Mouse (Mus musculus): Measurements from ENCODE around the gene Zfp688. TPM values are rescaled to one million over a fixed set of nuclear protein-coding genes. Genes with fewer than 3 reads are reported as not detected.
"Not testable (repeated sequence)": the region's sequence is repeated elsewhere in the genome, so short reads cannot be mapped to it uniquely, and the experiment has no call there.

Zfp688 gene
- polyA plus RNA-seq, 1 experiment from 2014 or later, result 28.8 TPM

DNA sequence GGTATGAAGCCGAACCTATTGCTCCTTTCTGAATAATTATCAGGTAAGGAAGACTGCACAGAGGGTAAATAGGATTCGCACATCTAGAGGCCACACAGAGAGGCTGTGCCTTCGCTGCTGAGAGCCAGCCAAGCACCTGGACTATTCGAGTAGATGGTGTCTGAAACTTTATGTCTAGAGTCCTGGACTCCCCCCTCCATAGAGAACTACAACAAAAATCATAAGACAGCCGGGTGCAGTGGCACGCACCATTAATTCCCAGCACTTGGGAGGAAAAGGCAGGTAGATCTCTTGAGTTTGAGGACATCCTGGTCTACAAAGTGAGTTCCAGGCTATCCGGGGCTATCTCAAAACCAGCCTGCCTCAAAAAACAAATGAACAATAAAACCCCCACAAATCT is 28.1 kb upstream of the Zfp688 start:
- ATAC-seq (ENCODE audit: low FRiP score, low read depth), result no peak
- no peaks in the 10 kb centered on the region for H3K9me3 ChIP-seq
- peak overlapping the region; percentile 91 for H3K4me3 ChIP-seq
- peak overlapping the region; percentile 88 for H3K4me2 ChIP-seq (replicated peaks)
- WGBS, result 83% methylated on average over 7 of the region's 7 CpGs
- H3K4me1 ChIP-seq, result peaks cover 45% of the 10 kb centered on the region
- peak overlapping the region; percentile 67 for H3K9ac ChIP-seq
- no peaks in the 10 kb centered on the region for H3K27me3 ChIP-seq
- H3K27ac ChIP-seq, result no peak overlapping the region
- H3K36me3 ChIP-seq, result peaks cover 63% of the 10 kb centered on the region

DNA sequence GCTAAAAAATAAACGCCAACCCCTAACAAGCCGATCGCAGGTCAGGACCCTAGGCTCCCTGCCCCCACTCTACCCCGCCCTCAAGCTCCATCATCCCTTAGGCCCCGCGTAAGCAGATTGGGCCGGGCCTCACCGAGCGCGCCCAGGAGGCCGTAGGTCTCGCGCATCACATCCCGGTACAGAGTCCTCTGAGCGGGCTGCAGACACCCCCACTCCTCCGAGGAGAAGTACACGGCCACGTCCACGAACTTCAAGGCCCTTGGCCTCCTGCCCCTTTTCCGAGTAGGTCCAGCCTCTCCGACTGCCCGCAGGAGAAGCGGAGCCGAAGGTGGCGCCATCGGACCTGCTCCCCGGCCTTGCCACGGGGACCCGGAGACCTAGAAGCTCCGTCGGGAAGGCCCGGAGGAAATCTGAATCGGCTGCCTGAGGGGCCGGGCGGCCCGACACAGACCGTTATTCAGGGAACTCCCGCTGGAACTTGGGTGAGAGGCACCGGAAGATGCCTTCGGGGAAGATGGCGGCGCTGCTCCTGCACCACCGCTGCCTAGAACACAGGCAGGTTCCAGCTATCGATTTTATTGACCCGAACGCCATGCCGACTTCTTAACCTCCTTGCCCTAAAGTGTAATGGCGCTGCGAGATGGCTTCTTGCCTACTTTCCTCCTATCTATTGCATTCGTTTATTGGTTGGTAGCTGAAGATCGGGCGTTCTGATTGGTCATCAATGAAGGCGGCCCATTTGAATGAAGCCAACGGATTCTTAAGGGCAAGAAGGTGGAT is 26.8 kb upstream of the Zfp688 start, which contains the start of gene Zfp689:
Zfp689 (minus strand) TSS at position 638 of the 780 bp plus-strand sequence.
- peak; percentile 91 for ATAC-seq (ENCODE audit: low FRiP score, low read depth)

DNA sequence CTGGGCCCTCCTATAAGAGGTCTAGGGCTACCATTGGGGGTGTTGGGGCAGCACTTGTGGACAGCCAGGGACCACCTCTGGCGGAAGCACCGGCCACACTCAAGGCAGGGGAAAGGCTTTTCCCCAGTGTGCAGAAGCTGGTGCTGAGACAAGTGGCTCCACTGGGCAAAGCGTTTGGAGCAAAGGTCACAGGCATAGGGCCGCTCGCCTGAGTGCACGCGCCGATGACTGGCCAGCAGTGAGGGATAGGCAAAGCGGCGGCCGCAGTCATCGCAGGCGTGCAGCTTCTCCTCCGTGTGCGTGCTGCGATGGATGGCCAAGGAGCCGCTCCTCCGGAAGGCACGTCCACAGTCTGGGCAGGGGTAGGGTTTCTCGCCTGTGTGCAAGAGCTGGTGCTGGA is 22.1 kb upstream of the Zfp688 start:
- no peak for ATAC-seq (ENCODE audit: low FRiP score, low read depth)

More for the DNA sequence above, 26.8 kb upstream of the Zfp688 start, which contains the start of gene Zfp689:
- no peaks in the 10 kb centered on the region for H3K27me3 ChIP-seq
- H3K4me2 ChIP-seq (replicated peaks), result peak within 1 kb of the TSS; percentile 88
- peak within 1 kb of the TSS; percentile 91 for H3K4me3 ChIP-seq
- peaks cover 66% of the 10 kb centered on the region for H3K36me3 ChIP-seq
- H3K9ac ChIP-seq, result peak within 1 kb of the TSS; percentile 92
- H3K27ac ChIP-seq, result peak within 1 kb of the TSS; percentile 97
- no peaks in the 10 kb centered on the region for H3K9me3 ChIP-seq
- under 1% methylated on average over 54 of the region's 54 CpGs for WGBS
- peaks cover 45% of the 10 kb centered on the region for H3K4me1 ChIP-seq

DNA sequence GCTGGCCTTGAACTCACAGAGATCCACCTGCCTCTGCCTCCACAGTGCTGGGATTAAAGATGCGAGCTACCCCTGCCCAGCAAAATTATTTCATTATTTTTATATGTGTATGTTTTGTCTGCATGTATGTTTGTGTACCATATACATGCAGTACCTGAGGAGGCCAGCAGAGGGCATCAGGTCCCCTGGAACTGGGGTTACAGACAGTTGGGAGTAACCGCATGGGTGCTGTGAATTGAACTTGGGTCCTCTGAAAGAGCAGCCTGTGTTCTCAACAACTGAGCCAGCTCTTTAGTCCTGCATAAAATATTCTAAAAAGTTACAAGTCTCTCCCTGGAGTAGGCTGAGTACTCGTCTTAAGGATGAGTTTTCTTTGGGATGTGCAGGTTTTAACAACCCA is 15.9 kb upstream of the Zfp688 start:
- no peaks in the 10 kb centered on the region for H3K4me1 ChIP-seq
- no peak overlapping the region for H3K4me2 ChIP-seq (replicated peaks)
- ATAC-seq (ENCODE audit: low FRiP score, low read depth), result no peak
- H3K27ac ChIP-seq, result no peak overlapping the region
- H3K9ac ChIP-seq, result no peak overlapping the region
- no peak overlapping the region; the same call in 1 of the 2 replicates for H3K4me3 ChIP-seq
- 86% methylated on average over 3 of the region's 3 CpGs for WGBS
- H3K9me3 ChIP-seq, result peaks cover 14% of the 10 kb centered on the region
- H3K27me3 ChIP-seq, result no peaks in the 10 kb centered on the region
- peaks cover 17% of the 10 kb centered on the region for H3K36me3 ChIP-seq

More for the DNA sequence above, 22.1 kb upstream of the Zfp688 start:
- Histone ChIP-seq H3K4me2 (replicated peaks) (no peak overlapping the region), H3K4me3 (no peak overlapping the region), H3K4me1 (peaks cover 6% of the 10 kb centered on the region; the same call in 1 of the 2 replicates), H3K9ac (no peak overlapping the region), H3K27me3 (no peaks in the 10 kb centered on the region), H3K27ac (no peak overlapping the region), H3K36me3 (peaks cover 63% of the 10 kb centered on the region), H3K9me3 (no peaks in the 10 kb centered on the region; the same call in 1 of the 2 replicates)
- 91% methylated on average over 20 of the region's 20 CpGs for WGBS

DNA sequence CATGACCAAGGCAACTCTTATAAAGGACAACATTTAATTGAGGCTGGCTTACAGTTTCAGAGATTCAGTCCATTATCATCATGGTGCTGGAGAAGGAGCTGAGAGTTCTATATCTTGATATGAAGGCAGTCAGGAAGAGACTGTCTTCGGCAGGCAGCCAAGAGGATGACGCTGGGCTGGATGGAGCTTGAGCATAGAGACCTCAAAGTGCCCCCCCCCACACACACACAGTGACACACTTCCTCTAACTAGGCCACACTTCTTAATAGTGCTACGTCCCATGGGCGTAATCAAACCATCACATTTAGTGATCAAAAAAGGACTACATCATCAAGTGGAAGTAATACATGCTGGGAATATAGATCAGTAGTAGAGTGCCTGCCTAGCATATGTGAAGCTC is 13.3 kb upstream of the Zfp688 start:
- ATAC-seq (ENCODE audit: low FRiP score, low read depth), result no peak
- Histone ChIP-seq H3K9ac (no peak overlapping the region), H3K4me2 (replicated peaks) (no peak overlapping the region), H3K4me1 (no peaks in the 10 kb centered on the region), H3K36me3 (no peaks in the 10 kb centered on the region), H3K27ac (no peak overlapping the region), H3K4me3 (no peak overlapping the region), H3K27me3 (no peaks in the 10 kb centered on the region), H3K9me3 (peaks cover 14% of the 10 kb centered on the region)
- WGBS, result 92% methylated on average over 4 of the region's 4 CpGs

DNA sequence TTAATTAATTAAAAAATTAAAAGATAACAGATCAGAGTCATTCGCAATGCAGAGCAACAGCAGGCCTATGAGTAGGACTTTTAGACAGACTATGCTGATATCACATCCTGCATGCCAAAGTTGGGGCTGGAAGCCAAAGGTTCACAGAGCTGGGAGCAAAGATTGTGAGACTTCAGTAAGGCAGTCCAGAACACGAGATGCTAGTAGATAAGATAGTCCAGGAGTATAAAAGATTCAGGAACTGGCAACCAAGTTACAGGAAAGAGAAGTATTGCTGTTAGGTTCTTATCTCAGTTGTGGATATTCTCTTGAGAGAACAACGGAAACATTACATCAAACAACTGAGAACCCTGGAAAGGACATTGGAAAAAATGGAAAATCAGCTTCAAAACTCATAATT is 4.5 kb upstream of the Zfp688 start:
- H3K4me3 ChIP-seq, result no peak overlapping the region
- no peak overlapping the region for H3K27ac ChIP-seq
- 73% methylated on average over 3 of the region's 3 CpGs for WGBS
- H3K36me3 ChIP-seq, result no peaks in the 10 kb centered on the region
- H3K9ac ChIP-seq, result no peak overlapping the region
- ATAC-seq (ENCODE audit: low FRiP score, low read depth), result no peak
- no peak overlapping the region for H3K4me2 ChIP-seq (replicated peaks)
- H3K9me3 ChIP-seq, result no peaks in the 10 kb centered on the region
- H3K4me1 ChIP-seq, result peaks cover 7% of the 10 kb centered on the region
- peaks cover 18% of the 10 kb centered on the region for H3K27me3 ChIP-seq

DNA sequence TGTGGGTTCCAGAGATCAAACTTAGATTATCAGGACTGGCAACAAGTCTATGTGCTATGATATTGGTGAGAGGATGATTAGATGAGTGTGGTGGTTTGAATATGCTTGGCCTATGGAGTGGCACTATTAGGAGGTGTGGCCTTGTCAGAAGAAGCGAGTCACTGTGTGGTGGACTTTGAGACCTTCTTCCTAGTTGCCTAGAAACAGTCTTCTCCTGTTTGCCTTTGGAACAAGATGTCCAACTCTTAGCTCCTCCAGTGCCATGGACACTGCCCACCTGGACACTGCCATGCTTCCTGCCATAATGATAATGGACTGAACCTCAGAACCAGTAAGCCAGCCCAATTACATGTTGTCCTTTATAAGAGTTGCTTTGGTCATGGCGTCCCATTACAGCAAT is 4.0 kb upstream of the Zfp688 start:
- H3K4me2 ChIP-seq (replicated peaks), result no peak overlapping the region
- 86% methylated on average over 2 of the region's 2 CpGs for WGBS

DNA sequence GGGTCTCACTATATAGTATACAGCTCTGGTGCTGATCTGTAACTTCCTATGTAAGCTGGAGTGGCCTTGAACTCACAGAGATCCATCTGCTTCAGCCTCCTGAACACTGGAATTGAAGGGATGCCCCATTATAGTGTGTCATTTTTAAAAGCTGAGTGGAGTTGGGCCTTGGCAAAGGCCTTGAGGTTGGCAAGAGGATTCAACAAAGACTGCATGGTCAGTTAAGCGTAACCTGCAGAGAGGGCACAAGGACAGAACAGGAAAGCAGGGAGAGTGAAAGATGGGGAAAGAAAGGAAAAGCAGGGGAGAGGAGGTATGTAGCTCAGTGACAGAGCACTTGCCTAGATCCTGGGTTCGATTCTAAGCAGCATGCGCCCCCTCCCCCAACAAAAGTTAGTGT is 3.4 kb upstream of the Zfp688 start:
- ATAC-seq (ENCODE audit: low FRiP score, low read depth), result no peak
- H3K4me1 ChIP-seq, result peaks cover 15% of the 10 kb centered on the region
- no peak overlapping the region for H3K4me3 ChIP-seq
- H3K27me3 ChIP-seq, result peaks cover 18% of the 10 kb centered on the region
- H3K4me2 ChIP-seq (replicated peaks), result no peak overlapping the region
- 90% methylated on average over 3 of the region's 3 CpGs for WGBS
- H3K36me3 ChIP-seq, result no peaks in the 10 kb centered on the region
- H3K27ac ChIP-seq, result no peak overlapping the region
- H3K9ac ChIP-seq, result no peak overlapping the region
- H3K9me3 ChIP-seq, result no peaks in the 10 kb centered on the region

More for the DNA sequence above, 4.0 kb upstream of the Zfp688 start:
- Histone ChIP-seq H3K9ac (no peak overlapping the region), H3K4me3 (no peak overlapping the region), H3K27me3 (peaks cover 18% of the 10 kb centered on the region), H3K36me3 (no peaks in the 10 kb centered on the region), H3K4me1 (peaks cover 12% of the 10 kb centered on the region), H3K9me3 (no peaks in the 10 kb centered on the region), H3K27ac (no peak overlapping the region)
- no peak for ATAC-seq (ENCODE audit: low FRiP score, low read depth)

DNA sequence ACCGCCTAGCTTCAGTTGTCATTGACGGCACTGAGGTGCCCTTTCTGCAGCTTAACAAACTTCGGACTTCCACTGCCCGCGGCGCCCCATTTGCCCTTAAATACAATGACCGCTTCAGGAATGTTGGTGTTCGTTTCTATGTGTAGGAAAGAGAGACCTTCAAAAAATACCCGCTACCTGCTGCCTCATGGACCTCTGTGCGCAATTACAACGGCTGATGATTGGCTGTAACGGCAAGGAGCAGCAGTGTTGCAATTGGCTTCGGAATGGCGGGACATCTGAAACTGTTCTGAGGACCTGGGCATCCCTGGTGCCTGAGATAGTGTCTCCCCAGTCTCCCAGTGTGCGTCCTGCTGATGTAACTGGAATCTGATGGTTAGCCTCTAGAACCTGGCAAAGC is 379 bp upstream of the Zfp688 start:
- Histone ChIP-seq H3K4me2 (replicated peaks) (peak overlapping the region; percentile 98), H3K9ac (peak overlapping the region; percentile 93), H3K4me3 (peak overlapping the region; percentile 75), H3K27ac (no peak overlapping the region), H3K4me1 (peaks cover 15% of the 10 kb centered on the region), H3K9me3 (no peaks in the 10 kb centered on the region), H3K36me3 (peaks cover 18% of the 10 kb centered on the region), H3K27me3 (peaks cover 18% of the 10 kb centered on the region)
- ATAC-seq (ENCODE audit: low FRiP score, low read depth), result peak; percentile 42; the same call in 1 of the 2 replicates
- under 1% methylated on average over 15 of the region's 15 CpGs for WGBS

DNA sequence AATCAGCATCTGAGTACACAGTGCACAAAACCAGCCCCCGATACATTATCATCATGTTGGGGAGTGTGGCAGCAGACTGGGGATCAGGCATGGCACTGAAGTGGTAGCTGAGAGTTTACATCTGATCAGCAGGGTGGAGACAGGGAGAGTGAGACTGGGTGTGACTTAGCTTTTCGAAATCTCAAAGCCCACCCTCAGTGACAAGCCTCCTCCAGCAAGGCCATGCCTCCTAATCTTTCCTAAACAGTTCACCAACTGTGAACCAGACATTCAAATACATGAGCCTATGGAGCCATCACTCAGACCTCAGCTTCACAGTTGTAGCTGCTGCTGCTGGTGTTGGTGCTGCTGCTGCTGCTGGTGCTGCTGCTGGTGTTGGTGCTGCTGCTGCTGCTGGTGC is 10.4 kb downstream of the Zfp688 start:
- Histone ChIP-seq H3K4me2 (replicated peaks) (no peak overlapping the region), H3K36me3 (no peaks in the 10 kb centered on the region), H3K27ac (no peak overlapping the region), H3K4me3 (no peak overlapping the region), H3K27me3 (no peaks in the 10 kb centered on the region), H3K9ac (no peak overlapping the region), H3K4me1 (no peaks in the 10 kb centered on the region), H3K9me3 (no peaks in the 10 kb centered on the region)
- 66% methylated on average over 2 of the region's 2 CpGs for WGBS
- no peak for ATAC-seq (ENCODE audit: low FRiP score, low read depth)

DNA sequence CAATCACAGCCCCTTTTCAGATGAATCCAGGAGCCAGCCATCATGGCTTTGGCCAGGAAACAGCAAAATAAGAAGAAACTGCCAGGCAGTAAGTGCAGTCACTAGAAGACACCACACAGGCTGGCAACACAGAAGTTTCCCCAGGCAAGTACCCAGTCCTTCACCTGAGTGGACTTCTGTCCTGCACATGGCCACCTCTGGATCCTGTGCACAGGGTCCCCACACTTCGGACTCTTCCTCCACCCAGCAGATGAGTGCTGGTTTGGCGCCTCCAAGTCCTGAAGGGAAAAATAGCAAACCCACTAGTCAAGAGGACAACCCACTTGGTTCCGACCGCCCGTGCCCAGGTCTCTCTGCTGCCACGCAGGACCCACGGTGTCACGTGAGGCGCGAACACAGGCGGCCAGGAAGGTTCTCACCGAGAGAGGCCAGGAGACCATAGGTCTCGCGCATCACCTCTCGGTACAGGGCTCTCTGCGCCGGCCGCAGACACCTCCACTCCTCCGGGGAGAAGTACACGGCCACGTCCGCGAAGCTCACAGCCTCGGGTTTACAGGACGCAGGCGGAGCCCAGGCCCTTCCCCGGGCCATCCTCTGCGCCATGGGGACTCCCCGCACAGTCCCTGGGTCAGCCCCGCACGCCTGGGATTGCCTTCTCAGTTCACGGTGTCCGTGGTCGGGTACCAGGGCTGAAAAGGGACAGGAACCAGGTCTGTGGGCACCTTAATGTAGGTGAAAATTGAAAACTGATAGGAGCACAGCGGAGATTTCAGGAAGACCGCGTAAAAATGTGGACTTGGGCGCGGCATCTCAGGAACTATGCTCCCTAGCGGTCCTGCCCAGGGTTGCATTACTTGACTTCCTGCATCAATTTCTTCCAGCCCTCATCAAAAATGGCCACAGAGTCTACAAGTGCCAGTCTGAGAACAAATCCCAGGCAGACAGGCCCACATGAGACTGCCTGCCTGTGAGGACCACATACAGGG is 15.6 kb downstream of the Zfp688 start, which contains the start of gene Zfp764:
Zfp764 (minus strand) TSS at position 821 of the 986 bp plus-strand sequence.
- H3K9ac ChIP-seq, result peak within 1 kb of the TSS; percentile 86
- peak; percentile 88 for ATAC-seq (ENCODE audit: low FRiP score, low read depth)
- H3K4me1 ChIP-seq, H3K9me3 ChIP-seq, H3K27me3 ChIP-seq: not testable (repeated sequence)
- peak within 1 kb of the TSS; percentile 88 for H3K4me2 ChIP-seq (replicated peaks)
- peak within 1 kb of the TSS; percentile 75 for H3K27ac ChIP-seq
- peaks cover 10% of the 10 kb centered on the region for H3K36me3 ChIP-seq
- peak within 1 kb of the TSS; percentile 59 for H3K4me3 ChIP-seq
- 5% methylated on average over 40 of the region's 40 CpGs for WGBS

DNA sequence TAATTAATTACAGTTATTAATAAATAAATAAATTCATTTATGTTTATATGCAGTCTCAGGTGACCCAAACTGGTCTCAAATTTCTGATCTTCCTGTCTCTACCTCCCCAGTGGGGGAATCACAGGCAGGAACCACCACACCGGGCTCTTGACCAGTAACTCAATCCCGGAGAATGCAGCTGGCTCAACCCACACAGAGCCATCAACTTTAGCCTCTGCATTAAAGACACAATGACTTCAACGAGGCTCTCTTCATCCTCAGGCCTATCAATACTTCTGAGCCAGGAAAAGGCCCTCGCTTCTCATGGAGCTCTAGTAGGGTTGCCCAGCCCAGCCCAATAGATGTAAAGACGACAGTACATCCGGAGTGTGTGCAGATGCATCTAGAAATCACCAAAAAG is 17.8 kb downstream of the Zfp688 start:
- H3K4me2 ChIP-seq (replicated peaks); H3K9ac ChIP-seq; H3K4me1 ChIP-seq; H3K27ac ChIP-seq; ATAC-seq (ENCODE audit: low FRiP score, low read depth); H3K4me3 ChIP-seq; H3K9me3 ChIP-seq; H3K27me3 ChIP-seq: not testable (repeated sequence)
- WGBS, result 96% methylated on average over 6 of the region's 6 CpGs
- peaks cover 10% of the 10 kb centered on the region for H3K36me3 ChIP-seq
